Mouse (Mus musculus) CD4-positive naive resting alpha-beta T cell, adult 76 days (primary cell): ENCODE measurements around the gene Vmn1r193. TPM values are rescaled to one million over a fixed set of nuclear protein-coding genes. Genes with fewer than 3 reads are reported as not detected.

Experiments
- total RNA-seq: library from RNA; stranded (reverse); gene quantifications from one replicate; pipeline ENCODE4 v1.2.4, GENCODE M21; 2023

Vmn1r193 gene
- total RNA-seq = not detected

DNA sequence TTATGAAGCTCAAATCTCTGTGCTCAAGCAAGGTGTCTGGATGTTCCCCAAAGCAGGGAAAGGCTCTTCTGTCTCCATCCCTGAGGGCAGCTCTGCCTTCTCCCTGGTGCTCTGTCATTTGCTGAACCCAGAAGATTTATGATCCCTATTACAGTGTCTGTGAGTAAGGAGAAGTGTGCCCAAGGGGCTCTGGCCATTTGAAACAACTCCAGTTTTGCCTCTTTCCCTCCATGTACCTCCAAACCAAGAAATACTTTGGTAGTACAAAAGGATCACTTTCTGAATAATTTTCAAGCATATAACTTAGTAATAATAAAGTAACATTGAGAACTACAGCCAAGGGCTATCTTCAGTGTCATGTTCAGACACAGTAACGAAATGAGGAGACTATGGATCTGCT lies at the start of gene Vmn1r193:
Gene Vmn1r193 (minus strand): TSS at position 101 of the 400 bp plus-strand sequence.

DNA sequence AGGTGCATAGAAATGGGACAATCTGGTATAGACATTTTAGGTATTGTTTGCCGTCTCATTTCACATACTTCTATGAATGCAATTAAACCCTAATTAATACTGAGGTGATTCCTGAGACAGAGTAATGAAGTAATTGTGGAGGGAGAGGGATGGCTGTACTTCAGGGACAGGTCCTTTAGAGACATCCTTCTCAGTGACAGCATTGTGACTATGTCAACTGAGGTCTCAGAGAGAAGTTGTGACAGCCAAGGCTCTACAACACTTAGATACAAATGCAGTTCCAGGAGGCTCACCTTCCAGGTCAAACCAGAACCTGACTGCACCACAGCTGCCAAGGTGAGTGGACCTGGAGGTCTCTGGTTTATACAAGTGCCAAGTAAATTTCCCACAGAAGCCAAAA lies 47.3 kb upstream of the Vmn1r193 start, which contains the start of gene Vmn1r195:
Gene Vmn1r195 (plus strand): TSS at position 301 of the 400 bp plus-strand sequence.

DNA sequence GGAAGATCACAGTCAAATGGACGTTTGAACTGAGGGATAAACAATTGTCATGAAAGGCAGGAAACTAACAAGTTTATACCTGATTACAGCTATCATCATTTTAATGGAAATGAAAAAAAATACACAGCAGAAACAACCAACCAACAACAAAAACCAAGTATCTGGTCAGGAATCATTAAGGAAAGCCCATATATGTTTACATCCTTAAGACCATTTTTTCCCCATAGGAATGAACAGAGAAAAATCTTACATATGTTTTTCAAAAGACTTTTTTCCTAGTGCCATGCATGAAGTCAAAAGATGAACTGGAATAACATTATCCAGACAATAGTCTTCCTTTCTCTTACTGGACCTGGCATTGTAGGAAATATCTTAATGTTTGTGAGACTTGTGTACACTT lies 21.0 kb upstream of the Vmn1r193 start, which contains the start of gene Vmn1r194:
Gene Vmn1r194 (plus strand): TSS at position 301 of the 400 bp plus-strand sequence.

DNA sequence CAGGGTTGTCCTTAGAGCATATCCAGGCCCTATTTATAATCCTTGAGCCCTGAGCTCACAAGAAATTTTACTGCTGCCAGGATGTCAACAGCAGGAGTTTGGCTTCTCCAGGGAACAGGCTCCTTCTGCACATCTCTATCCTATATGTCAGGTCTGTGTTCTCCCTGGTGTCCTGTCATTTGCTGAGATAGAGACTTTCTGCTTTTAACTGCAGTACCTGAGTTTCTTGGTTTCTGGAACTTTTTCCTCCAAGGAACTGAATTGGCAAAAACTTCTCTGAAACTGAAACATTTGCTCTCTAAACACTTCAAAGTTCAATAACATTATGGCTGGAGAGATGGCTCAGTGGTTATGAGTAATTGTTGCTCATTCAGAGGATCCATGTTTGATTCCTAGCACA lies 31.9 kb downstream of the Vmn1r193 start, which contains the start of gene Vmn1r192:
Gene Vmn1r192 (minus strand): TSS at position 101 of the 400 bp plus-strand sequence.

DNA sequence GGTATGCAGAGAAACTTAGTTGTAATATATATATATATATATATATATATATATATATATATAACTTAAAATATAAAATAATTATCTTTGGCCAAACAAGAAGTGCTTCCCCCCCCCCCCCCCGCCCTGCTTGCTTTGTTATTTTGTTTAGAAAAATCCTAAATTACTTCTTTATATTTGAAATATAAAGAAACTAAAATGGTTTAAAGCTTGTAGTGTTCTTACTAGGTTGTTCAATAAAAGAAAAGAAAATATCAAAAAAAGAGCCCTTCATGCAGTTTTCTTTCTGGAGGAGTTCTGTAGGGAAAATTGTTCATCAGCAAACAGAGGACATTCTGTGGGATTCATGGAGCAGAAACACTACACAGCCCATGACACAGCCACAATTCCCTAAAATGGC lies 39.1 kb downstream of the Vmn1r193 start, which contains the start of gene Vmn1r191:
Gene Vmn1r191 (minus strand): TSS at position 101 of the 400 bp plus-strand sequence.

Other genes starting within 250 kb of the Vmn1r193 start
- gene Pom121l2, start 242.0 kb downstream of the Vmn1r193 start, total RNA-seq = not detected
- gene Prss16, start 213.4 kb downstream of the Vmn1r193 start, total RNA-seq = 0.53 TPM
- gene Hist1h2ah, start 187.6 kb downstream of the Vmn1r193 start, total RNA-seq = 27.0 TPM
- 29.9 TPM for gene Hist1h2bk, start 187.3 kb downstream of the Vmn1r193 start, total RNA-seq
- gene Hist1h4i, start 181.8 kb downstream of the Vmn1r193 start, total RNA-seq = 44.4 TPM
- gene Hist1h2ag, start 180.2 kb downstream of the Vmn1r193 start, total RNA-seq = 28.7 TPM
- 24.6 TPM for gene Hist1h2bj, start 179.9 kb downstream of the Vmn1r193 start, total RNA-seq
- not detected for gene Vmn1r188, start 138.7 kb downstream of the Vmn1r193 start, total RNA-seq
- gene Vmn1r189, start 117.3 kb downstream of the Vmn1r193 start, total RNA-seq = not detected
- gene Vmn1r191, start 39.2 kb downstream of the Vmn1r193 start, total RNA-seq = not detected
- not detected for gene Vmn1r192, start 32.0 kb downstream of the Vmn1r193 start, total RNA-seq
- not detected for gene Vmn1r194, start 21.1 kb upstream of the Vmn1r193 start, total RNA-seq
- not detected for gene Vmn1r195, start 47.4 kb upstream of the Vmn1r193 start, total RNA-seq
- not detected for gene Vmn1r196, start 66.8 kb upstream of the Vmn1r193 start, total RNA-seq
- gene Vmn1r197, start 101.4 kb upstream of the Vmn1r193 start, total RNA-seq = not detected
- gene Vmn1r198, start 127.2 kb upstream of the Vmn1r193 start, total RNA-seq = not detected
- not detected for gene Vmn1r199, start 156.7 kb upstream of the Vmn1r193 start, total RNA-seq
- gene Vmn1r200, start 167.2 kb upstream of the Vmn1r193 start, total RNA-seq = not detected
- not detected for gene Vmn1r201, start 248.8 kb upstream of the Vmn1r193 start, total RNA-seq